ENCODE assay signal across 22 mouse cellular contexts in the genomic region with DNA sequence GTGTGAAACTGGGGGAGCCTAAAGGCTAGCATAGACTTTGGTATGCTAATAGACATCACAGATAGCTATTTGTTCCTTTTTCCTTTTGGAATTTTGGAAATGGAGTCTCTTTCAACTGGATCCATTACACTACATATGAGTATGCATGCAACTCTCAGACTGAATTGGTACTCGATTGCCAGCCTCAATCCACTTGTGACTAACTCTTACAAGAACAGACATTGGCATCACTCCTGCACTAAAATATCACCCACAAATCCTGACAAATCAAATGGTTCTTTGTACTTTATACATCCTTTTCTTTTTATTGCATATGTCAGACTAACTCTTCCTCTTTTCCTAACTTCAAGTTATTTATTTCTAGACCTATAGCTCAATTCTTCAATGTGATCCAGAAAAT.
"Had no signal": no experiment of that assay in that cellular context is flagged by ENCODE, and none has a peak within 500 bp of the region (broad histone marks: within the 10 kb centered on the region; RNA-seq: fewer than 3 reads in every experiment).

No protein-coding gene starts in this region.

- ATAC-seq: hindbrain, embryonic 16.5 days; hindbrain, postnatal 0 days; inflammation-experienced regulatory T-cells, adult 6 months; intestine, embryonic 15.5 days; intestine, embryonic 16.5 days; intestine, postnatal 0 days had no signal

- DNase-seq: heart, postnatal 10 days; heart, postnatal 14 days; heart, postnatal 36 days; heart, postnatal 4 days; kidney, adult 11 months; kidney, adult 18-20 months; kidney, adult 2 months; kidney, adult 8-10 months; kidney, adult 9 months; kidney, postnatal 10 days; kidney, postnatal 14 days; kidney, postnatal 25 days; kidney, postnatal 36 days; kidney, postnatal 4 days; layer of hippocampus, adult 9-11 months; layer of hippocampus, postnatal 36 days had no signal
